Mouse (Mus musculus) cerebellum, adult 11-12 months (tissue): ENCODE measurements around the gene Olfr1318.

ENCODE experiments used
- DNase-seq: peaks from one replicate; pipeline ENCODE4 v3.0.0; 2022

Olfr1318 gene

DNA sequence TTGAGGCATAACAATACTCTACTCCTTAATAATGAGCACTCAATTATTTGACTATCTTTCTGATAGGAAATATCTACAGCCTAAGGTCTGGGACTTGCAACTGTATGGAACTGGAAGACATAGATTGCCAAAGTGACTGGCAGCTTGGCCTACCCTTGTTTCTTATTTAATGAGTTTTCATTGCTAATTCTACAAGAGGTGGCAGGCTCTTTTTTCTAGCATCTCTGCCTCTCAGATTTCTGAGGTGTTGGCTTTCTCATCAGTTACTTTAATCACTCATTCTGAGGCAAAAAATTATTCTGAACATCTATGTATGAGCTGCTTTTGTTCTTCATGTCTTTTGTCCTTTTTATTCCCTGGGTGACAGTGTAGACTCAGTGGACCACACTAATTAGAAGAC is at the start of gene Olfr1318:
TSS of gene Olfr1318 (plus strand) at position 301 of the 400 bp plus-strand sequence.
- DNase-seq = no peak

DNA sequence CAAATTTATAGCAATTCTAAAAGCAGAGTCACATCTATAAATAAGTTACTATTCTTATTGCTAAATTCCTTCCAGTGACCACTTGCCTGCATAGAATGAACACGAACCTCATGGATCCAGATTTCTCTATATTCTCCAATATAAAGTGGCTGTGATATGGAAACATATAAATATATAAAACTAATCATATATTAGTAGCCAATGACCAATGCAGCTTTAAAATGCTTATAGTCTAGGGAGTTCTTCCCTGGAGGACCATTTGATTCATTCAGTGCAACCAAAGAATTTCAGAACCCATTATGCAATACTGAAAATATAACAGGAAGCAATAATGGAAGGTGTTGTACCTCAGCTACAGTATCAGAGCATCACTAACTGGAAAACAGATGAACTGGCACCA is 38.7 kb upstream of the Olfr1318 start, which contains the start of gene Olfr1315-ps1:
TSS of gene Olfr1315-ps1 (minus strand) at position 101 of the 400 bp plus-strand sequence.
- DNase-seq = no peak

DNA sequence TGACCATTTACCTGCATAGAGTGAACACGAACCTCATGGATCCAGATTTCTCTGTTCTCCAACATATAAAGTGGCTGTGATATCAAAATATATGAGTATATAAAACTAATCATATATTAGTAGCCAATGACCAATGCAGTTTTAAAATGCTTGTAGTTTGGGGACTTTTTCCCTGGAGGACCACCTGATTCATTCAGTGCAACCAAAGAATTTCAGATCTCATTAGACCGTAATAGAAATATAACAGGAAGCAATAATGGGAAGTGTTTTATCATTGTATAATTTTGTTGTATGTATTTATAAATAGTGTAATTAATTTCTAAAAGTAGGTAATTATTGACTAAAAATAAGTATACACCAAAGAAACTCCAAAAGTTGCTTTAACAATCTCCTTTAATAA is 19.1 kb upstream of the Olfr1318 start, which contains the start of gene Olfr1316:
TSS of gene Olfr1316 (minus strand) at position 101 of the 400 bp plus-strand sequence.
- DNase-seq = no peak

DNA sequence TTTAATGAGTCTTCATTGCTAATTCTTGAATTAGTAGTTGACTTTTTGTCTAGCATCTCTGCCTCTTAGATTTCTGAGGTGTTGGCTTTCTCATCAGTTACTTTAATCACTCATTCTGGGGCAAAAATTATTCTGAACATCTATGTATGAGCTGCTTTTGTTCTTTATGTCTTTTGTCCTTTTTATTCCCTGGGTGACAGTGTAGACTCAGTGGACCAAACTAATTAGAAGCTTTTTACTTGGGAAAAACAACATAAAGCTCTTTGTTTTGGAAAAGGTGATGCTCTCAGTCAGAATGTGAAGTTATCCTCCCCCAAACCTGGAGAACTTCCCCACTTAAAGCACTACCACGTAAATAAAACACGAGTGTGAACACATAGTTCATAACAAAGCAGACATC is 14.0 kb upstream of the Olfr1318 start, which contains the start of gene Olfr1317:
TSS of gene Olfr1317 (plus strand) at position 301 of the 400 bp plus-strand sequence.
- DNase-seq = no peak

DNA sequence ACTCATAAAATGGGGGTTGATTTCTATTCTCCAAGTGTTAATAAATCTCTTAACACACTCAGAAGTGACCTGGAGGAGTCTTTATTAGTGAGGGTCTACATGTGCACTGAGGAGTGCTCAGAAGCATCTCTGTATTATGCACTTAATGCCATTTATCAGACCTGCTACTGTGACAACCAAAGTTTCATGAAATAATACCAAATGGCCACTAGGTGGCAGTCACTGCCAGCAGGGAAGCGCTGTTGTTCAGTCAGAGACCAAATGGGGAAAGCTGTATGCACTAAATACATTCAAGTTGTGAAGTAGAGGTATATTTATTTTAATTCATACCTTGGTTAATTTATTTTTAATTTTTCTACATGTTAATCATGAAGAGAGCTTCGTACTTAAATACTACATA is 42.9 kb downstream of the Olfr1318 start:
- DNase-seq = peak; percentile 10

DNA sequence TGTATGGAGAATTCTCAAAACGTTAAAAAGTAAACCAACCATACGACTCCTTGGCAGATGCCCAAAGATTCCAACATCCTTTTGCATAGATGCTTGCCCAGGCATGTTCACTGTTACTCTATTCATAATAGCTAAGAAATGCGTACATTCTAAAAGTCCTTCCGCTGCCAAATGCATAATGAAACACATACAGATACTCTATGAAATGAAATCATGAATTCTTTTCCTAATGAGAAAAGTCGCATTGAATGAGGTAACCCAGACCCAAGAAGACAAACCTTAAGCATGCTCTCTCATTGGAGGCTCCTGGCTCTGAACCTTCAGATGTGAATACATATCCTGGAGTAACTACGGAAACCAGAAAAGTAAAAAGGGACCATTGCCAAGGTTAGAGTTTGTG is 49.1 kb downstream of the Olfr1318 start:
- no peak for DNase-seq
